Comparison of ENCODE assay signal across 8 mouse cellular contexts in genomic region chr10:80151211-80152034, GRCm38 (mm10). TPM values are rescaled to one million over a fixed set of nuclear protein-coding genes. Genes with fewer than 3 reads are reported as not detected.
A peak's percentile ranks its signal among the peaks of the same experiment; 100 is the strongest.
DNase-seq lines count a peak whose midpoint lies in the region; ATAC-seq lines count a peak whose summit lies in the region.

No protein-coding gene starts in this region.

- peaks cover 62% of the 10 kb centered on the region for H3K36me3 ChIP-seq in forebrain, embryonic 12.5 days (replicated peaks)
- H3K36me3 ChIP-seq in hindbrain, embryonic 15.5 days: peaks cover 34% of the 10 kb centered on the region
- H3K36me3 ChIP-seq in liver, embryonic 11.5 days (ENCODE audit: control insufficient read depth, insufficient read depth, low read length): peaks cover 48% of the 10 kb centered on the region

- peak; percentile 63 to 70 for DNase-seq in adrenal gland, adult 18-20 months (ENCODE audit: low spot score in 2 of 2)
- no peak for DNase-seq in adrenal gland, adult 8-10 months
- DNase-seq in adrenal gland, postnatal 10 days: peak; percentile 82
- no peak for DNase-seq in liver, embryonic 11.5 days (ENCODE audit: low spot score)
- DNase-seq in naive thymus-derived CD4-positive, alpha-beta T cell, adult 2 months (ENCODE audit: low read depth): peak; percentile 67
- DNase-seq in testis, postnatal 10 days (ENCODE audit: low spot score): peak; percentile 82

- H3K27ac ChIP-seq in forebrain, embryonic 12.5 days: peak overlapping the region; percentile 100
- H3K27ac ChIP-seq in hindbrain, embryonic 15.5 days (replicated peaks): peak overlapping the region; percentile 100
- H3K27ac ChIP-seq in liver, embryonic 11.5 days (ENCODE audit: low read depth, low read length): peak overlapping the region; percentile 97

- H3K4me1 ChIP-seq in forebrain, embryonic 12.5 days: peaks cover 65% of the 10 kb centered on the region
- H3K4me1 ChIP-seq in hindbrain, embryonic 15.5 days (replicated peaks): peaks cover 53% of the 10 kb centered on the region
- H3K4me1 ChIP-seq in liver, embryonic 11.5 days (replicated peaks; ENCODE audit: control insufficient read depth, insufficient read depth, low read length): peaks cover 60% of the 10 kb centered on the region

- H3K4me2 ChIP-seq in forebrain, embryonic 12.5 days: peak overlapping the region; percentile 99
- H3K4me2 ChIP-seq in hindbrain, embryonic 15.5 days: peak overlapping the region; percentile 96
- H3K4me2 ChIP-seq in liver, embryonic 11.5 days: peak overlapping the region; percentile 79

- 1% methylated on average over 26 of the region's 26 CpGs for WGBS in forebrain, embryonic 12.5 days
- under 1% methylated on average over 24 of the region's 26 CpGs for WGBS in hindbrain, embryonic 15.5 days
- WGBS in liver, embryonic 11.5 days: 6% methylated on average over 26 of the region's 26 CpGs

- no peak for ATAC-seq in forebrain, embryonic 12.5 days (ENCODE audit: low FRiP score)
- no peak for ATAC-seq in hindbrain, embryonic 15.5 days (ENCODE audit: low FRiP score, low read depth)
- no peak for ATAC-seq in liver, embryonic 11.5 days (replicated peaks; ENCODE audit: low FRiP score)

- H3K9me3 ChIP-seq in forebrain, embryonic 12.5 days: no peaks in the 10 kb centered on the region
- H3K9me3 ChIP-seq in hindbrain, embryonic 15.5 days: no peaks in the 10 kb centered on the region
- no peaks in the 10 kb centered on the region for H3K9me3 ChIP-seq in liver, embryonic 11.5 days (ENCODE audit: control insufficient read depth, low read length)

- H3K4me3 ChIP-seq in forebrain, embryonic 12.5 days (replicated peaks): peak overlapping the region; percentile 97
- peak overlapping the region; percentile 87 for H3K4me3 ChIP-seq in hindbrain, embryonic 15.5 days
- peak overlapping the region; percentile 91 for H3K4me3 ChIP-seq in liver, embryonic 11.5 days (ENCODE audit: low read depth, low read length)

- H3K9ac ChIP-seq in forebrain, embryonic 12.5 days: peak overlapping the region; percentile 100
- H3K9ac ChIP-seq in hindbrain, embryonic 15.5 days: peak overlapping the region; percentile 99
- peak overlapping the region; percentile 97 for H3K9ac ChIP-seq in liver, embryonic 11.5 days (ENCODE audit: low read depth, low read length)

- H3K27me3 ChIP-seq in forebrain, embryonic 12.5 days: no peaks in the 10 kb centered on the region
- no peaks in the 10 kb centered on the region for H3K27me3 ChIP-seq in hindbrain, embryonic 15.5 days
- H3K27me3 ChIP-seq in liver, embryonic 11.5 days (replicated peaks; ENCODE audit: control insufficient read depth, insufficient read depth, low read length): no peaks in the 10 kb centered on the region

RNA-seq across cellular contexts. Expression of gene Midn, which starts 3.4 kb away (rescaled TPM):
- total RNA-seq in adrenal gland, adult 18-20 months (2021): 10 to 100 TPM; 64.8 to 82.0 TPM
- total RNA-seq in adrenal gland, adult 8-10 months (2022): 100 to 1,000 TPM in 1 of 4 experiments, 10 to 100 TPM in 3; 56.4 to 145 (median 90.1) TPM
- total RNA-seq in adrenal gland, postnatal 10 days (2021): 100 to 1,000 TPM; 106 to 127 TPM
- 45.0 and 50.3 TPM in 2 replicates for polyA plus RNA-seq in forebrain, embryonic 12.5 days (2016; fragmentation: Nextera tagmentation; extraction: Ambion mirVana)
- 22.6 and 26.0 TPM in 2 replicates for polyA plus RNA-seq in hindbrain, embryonic 15.5 days (2015; fragmentation: Nextera tagmentation; extraction: Ambion mirVana)
- 19.2 and 20.1 TPM in 2 replicates for polyA plus RNA-seq in liver, embryonic 11.5 days (2014; fragmentation: Nextera tagmentation; extraction: Ambion mirVana)

RNA-seq across cellular contexts. Expression of gene Cbarp, which starts 10.8 kb away (rescaled TPM):
- 100 to 1,000 TPM; 129 to 266 TPM for total RNA-seq in adrenal gland, adult 18-20 months (2021)
- total RNA-seq in adrenal gland, adult 8-10 months (2022): 10 to 100 TPM; 58.4 to 92.4 (median 81.9) TPM
- total RNA-seq in adrenal gland, postnatal 10 days (2021): 10 to 100 TPM; 41.6 to 65.6 TPM
- polyA plus RNA-seq in forebrain, embryonic 12.5 days (2016; fragmentation: Nextera tagmentation; extraction: Ambion mirVana): 13.2 and 13.8 TPM in 2 replicates
- 61.4 and 71.3 TPM in 2 replicates for polyA plus RNA-seq in hindbrain, embryonic 15.5 days (2015; fragmentation: Nextera tagmentation; extraction: Ambion mirVana)
- polyA plus RNA-seq in liver, embryonic 11.5 days (2014; fragmentation: Nextera tagmentation; extraction: Ambion mirVana): 2.8 and 3.1 TPM in 2 replicates

RNA-seq across cellular contexts. Expression of gene Atp5d, which starts 13.0 kb away (rescaled TPM):
- 1,000 to 10,000 TPM in 1 of 2 experiments, 100 to 1,000 TPM in 1; 593 to 1,133 TPM for total RNA-seq in adrenal gland, adult 18-20 months (2021)
- 100 to 1,000 TPM; 380 to 452 (median 425) TPM for total RNA-seq in adrenal gland, adult 8-10 months (2022)
- 100 to 1,000 TPM; 982 to 996 TPM for total RNA-seq in adrenal gland, postnatal 10 days (2021)
- polyA plus RNA-seq in forebrain, embryonic 12.5 days (2016; fragmentation: Nextera tagmentation; extraction: Ambion mirVana): 405 and 428 TPM in 2 replicates
- 503 and 517 TPM in 2 replicates for polyA plus RNA-seq in hindbrain, embryonic 15.5 days (2015; fragmentation: Nextera tagmentation; extraction: Ambion mirVana)
- 482 and 514 TPM in 2 replicates for polyA plus RNA-seq in liver, embryonic 11.5 days (2014; fragmentation: Nextera tagmentation; extraction: Ambion mirVana)

RNA-seq across cellular contexts. Expression of gene Cirbp, which starts 14.4 kb away (rescaled TPM):
- 10 to 100 TPM; 34.7 to 46.3 TPM for total RNA-seq in adrenal gland, adult 18-20 months (2021)
- 100 to 1,000 TPM in 3 of 4 experiments, 10 to 100 TPM in 1; 44.2 to 234 (median 162) TPM for total RNA-seq in adrenal gland, adult 8-10 months (2022)
- total RNA-seq in adrenal gland, postnatal 10 days (2021): 100 to 1,000 TPM; 102 to 168 TPM
- 224 and 240 TPM in 2 replicates for polyA plus RNA-seq in forebrain, embryonic 12.5 days (2016; fragmentation: Nextera tagmentation; extraction: Ambion mirVana)
- 295 and 319 TPM in 2 replicates for polyA plus RNA-seq in hindbrain, embryonic 15.5 days (2015; fragmentation: Nextera tagmentation; extraction: Ambion mirVana)
- polyA plus RNA-seq in liver, embryonic 11.5 days (2014; fragmentation: Nextera tagmentation; extraction: Ambion mirVana): 22.5 and 25.1 TPM in 2 replicates

RNA-seq across cellular contexts. Expression of gene 1600002K03Rik, which starts 21.3 kb away (rescaled TPM):
- total RNA-seq in adrenal gland, adult 18-20 months (2021): 10 to 100 TPM; 14.7 to 16.6 TPM
- 10 to 100 TPM; 18.1 to 22.1 (median 21.7) TPM for total RNA-seq in adrenal gland, adult 8-10 months (2022)
- 1 to 10 TPM; 6.4 to 7.7 TPM for total RNA-seq in adrenal gland, postnatal 10 days (2021)
- polyA plus RNA-seq in forebrain, embryonic 12.5 days (2016; fragmentation: Nextera tagmentation; extraction: Ambion mirVana): 11.1 and 11.6 TPM in 2 replicates
- 10.1 and 12.7 TPM in 2 replicates for polyA plus RNA-seq in hindbrain, embryonic 15.5 days (2015; fragmentation: Nextera tagmentation; extraction: Ambion mirVana)
- 21.8 and 27.4 TPM in 2 replicates for polyA plus RNA-seq in liver, embryonic 11.5 days (2014; fragmentation: Nextera tagmentation; extraction: Ambion mirVana)

Comparison
In these comparisons a context has a peak if more than half of its experiments do, and no peak if none do; other contexts are left out.
1. DNase-seq: peak in adrenal gland, adult 18-20 months (2 of 2), adrenal gland, postnatal 10 days (single experiment), naive thymus-derived CD4-positive, alpha-beta T cell, adult 2 months (single experiment) and testis, postnatal 10 days (single experiment); none in adrenal gland, adult 8-10 months (single experiment) and liver, embryonic 11.5 days (single experiment).
2. Peak in every context shown above with its lines, with median percentiles within 50 percentile points of each other: H3K27ac ChIP-seq, H3K4me2 ChIP-seq, H3K4me3 ChIP-seq and H3K9ac ChIP-seq.